Mouse (Mus musculus): Measurements from ENCODE around the gene Spire2.

DNA sequence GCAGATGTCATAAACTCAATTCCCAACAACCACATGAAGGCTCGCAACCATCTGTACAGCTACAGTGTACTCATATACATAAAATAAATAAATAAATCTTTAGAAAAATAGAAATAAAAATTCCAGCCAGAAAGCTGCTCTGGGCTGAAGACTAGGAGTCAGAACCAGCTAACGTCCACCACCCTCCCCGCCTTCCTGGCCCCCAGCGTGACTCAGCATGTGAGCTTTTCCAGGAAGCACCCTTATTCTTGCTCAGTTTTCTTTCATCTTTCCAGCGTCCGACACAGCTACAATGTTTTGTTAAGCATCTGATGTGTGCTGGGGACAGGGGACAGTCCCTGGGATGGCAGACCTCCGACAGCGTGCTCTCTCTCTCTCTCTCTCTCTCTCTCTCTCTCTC lies 12.6 kb downstream of the Spire2 start:
- TF ChIP-seq GATA1 (IDR thresholded peaks at IDR 0.05; ENCODE audit: low read length) (no peak), TAL1 (IDR thresholded peaks at IDR 0.05; ENCODE audit: low read length) (no peak)

Measured in erythroblast, embryonic 14.5 days (primary cell).